Mouse (Mus musculus) cerebellum, postnatal 25 days (tissue): ENCODE data around the gene Olfr137.

Source experiments
- DNase-seq, 2 experiments: peaks; one replicate each; pipeline ENCODE4 v3.0.0; 2021; ENCODE audit warnings: mixed read lengths in 2 of 2

The Olfr137 gene

DNA sequence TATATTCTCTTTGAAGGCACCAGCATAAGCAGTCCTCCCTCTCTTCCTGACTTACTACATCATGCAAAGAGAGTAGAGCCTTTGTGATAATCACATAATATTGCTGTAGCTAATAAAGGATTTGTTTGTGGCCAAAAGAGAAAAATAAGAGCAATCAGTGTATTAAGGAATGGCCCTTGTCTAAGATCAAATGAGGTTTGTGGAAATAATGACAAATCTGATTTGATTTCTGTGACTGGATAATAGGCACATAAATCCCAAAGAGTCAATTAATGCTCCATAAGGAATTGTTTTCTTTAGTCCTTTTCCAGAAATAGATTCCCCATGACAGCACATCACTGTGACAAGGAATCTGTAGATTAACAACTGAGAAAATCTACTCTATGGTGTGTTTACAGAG lies at the start of gene Olfr137:
TSS of gene Olfr137 (minus strand) at position 101 of the 400 bp plus-strand sequence.
- no peak for DNase-seq

DNA sequence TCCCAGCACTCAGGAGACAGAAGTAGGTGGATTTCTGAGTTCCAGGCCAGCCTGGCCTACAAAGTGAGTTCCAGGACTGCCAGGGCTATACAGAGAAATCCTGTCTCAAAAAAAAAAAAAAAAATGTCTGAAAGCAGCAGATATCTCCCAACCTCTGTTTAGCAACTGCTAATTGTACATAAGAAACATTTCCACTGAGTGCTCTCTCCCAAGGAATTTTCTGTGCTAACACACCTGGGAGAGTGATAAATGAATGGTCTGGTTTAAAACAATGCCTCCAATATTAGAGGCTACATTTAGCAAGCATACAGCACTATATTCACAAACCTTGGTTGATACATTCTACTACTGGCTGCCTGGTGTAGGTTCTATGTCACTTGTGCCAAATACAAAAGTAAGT lies 22.2 kb upstream of the Olfr137 start, which contains the start of gene Olfr136:
TSS of gene Olfr136 (plus strand) at position 301 of the 400 bp plus-strand sequence.
- no peak for DNase-seq

DNA sequence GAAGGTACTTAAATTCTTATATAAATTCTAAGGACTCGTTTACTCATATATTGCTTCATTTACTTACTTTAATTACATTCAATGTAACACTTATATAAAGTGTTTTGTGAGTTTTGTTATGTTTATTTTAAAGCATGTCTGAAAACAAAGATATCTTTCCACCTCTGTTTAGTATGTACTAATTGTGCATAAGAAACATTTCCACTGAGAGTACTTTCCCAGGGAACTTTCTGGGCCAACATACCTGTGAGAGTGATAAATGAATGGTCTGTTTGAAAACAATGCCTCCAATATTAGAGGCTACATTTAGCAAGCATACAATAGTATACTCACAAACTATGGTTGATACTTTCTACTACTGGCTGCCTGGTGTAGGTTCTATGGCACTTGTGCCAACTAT lies 46.6 kb downstream of the Olfr137 start, which contains the start of gene Olfr138:
TSS of gene Olfr138 (plus strand) at position 301 of the 400 bp plus-strand sequence.
- DNase-seq, result no peak
